Mouse (Mus musculus): Measurements from ENCODE around the gene Il4ra.

- TF ChIP-seq CTCF (IDR thresholded peaks at IDR 0.05) (no peak), EP300 (IDR thresholded peaks at IDR 0.05; ENCODE audit: insufficient read depth, low read depth, low read length) (no peak), POLR2A (IDR thresholded peaks at IDR 0.05; ENCODE audit: insufficient read depth, low read depth, low read length) (no peak)
Observed at GRCm38 (mm10) chr7:125560146-125560785, 8.3 kb downstream of the Il4ra start.

Data from heart, adult 2 months (tissue).